Mouse (Mus musculus) G1E (cell line): ENCODE measurements at regions not wholly inside any gene's neighbourhood (a gene's known extent, or its start where the extent isn't known, plus 50 kb on each side); places are given as distances from the start of the nearest gene placed in this dataset.

Experiments
- CTCF ChIP-seq: IDR thresholded peaks from 2 replicates; pipeline ENCODE4 v1.5.1; 2012; ENCODE audit warnings: low read depth, low read length, inconsistent platforms, mixed read lengths
- GATA1 ChIP-seq: IDR thresholded peaks from 2 replicates; pipeline ENCODE4 v1.6.1; 2012; ENCODE audit warnings: borderline replicate concordance, low read length, inconsistent platforms, mixed read lengths
- POLR2AphosphoS5 ChIP-seq: IDR thresholded peaks from 2 replicates; pipeline ENCODE4 v1.6.1; 2012; ENCODE audit warnings: low read depth, low read length, inconsistent platforms; ENCODE audit not compliant: insufficient replicate concordance
- TAL1 ChIP-seq: conservative IDR thresholded peaks from 2 replicates; pipeline ENCODE4 v1.6.1; 2012; ENCODE audit warnings: low read depth, low read length, inconsistent platforms, mixed read lengths

DNA sequence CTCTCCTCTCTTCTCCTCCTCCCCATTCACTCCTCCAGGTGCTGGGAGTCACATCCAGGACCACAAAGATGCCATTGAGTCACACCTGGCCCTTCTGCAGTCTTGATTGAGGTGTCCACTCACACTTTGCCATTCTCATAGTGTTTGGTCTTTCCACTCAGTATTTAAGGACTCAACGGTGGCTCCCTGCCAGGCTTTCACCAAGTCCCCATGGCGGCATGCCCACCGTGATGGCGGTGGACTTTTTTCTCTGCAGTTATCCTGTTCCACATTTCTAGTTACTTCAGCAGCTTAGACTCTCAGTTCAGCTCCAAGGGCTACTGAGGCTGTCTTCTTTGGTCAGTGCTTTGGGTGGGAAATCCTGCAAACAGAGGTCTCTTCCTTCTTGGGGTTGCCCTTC is 189.9 kb downstream of the Cbln1 start:
- TF ChIP-seq CTCF (no peak), GATA1 (no peak), POLR2AphosphoS5 (no peak), TAL1 (no peak)
